Mouse (Mus musculus) liver, postnatal 0 days (tissue): ENCODE results near the gene Fancd2.

Experiments used
- CTCF ChIP-seq: sonication (generic); IDR thresholded peaks from 2 replicates; pipeline ENCODE4 v1.5.1; 2016; ENCODE audit warnings: antibody characterized with exemption, low read depth
- EP300 ChIP-seq: IDR thresholded peaks from 2 replicates; pipeline ENCODE4 v1.6.1; 2016; ENCODE audit warnings: antibody characterized with exemption, low read depth, mild to moderate bottlenecking

GRCm38 (mm10) chr6:113513944-113514343, 17.5 kb upstream of the Fancd2 start:
- TF ChIP-seq EP300 (no peak), CTCF (no peak)
